Mouse (Mus musculus) lung, postnatal 4 days (tissue): Measurements from ENCODE around the gene Pnpla3.
"Not testable (repeated sequence)": the region's sequence is repeated elsewhere in the genome, so short reads cannot be mapped to it uniquely, and the experiment has no call there.

Experiments used
- DNase-seq, 2 experiments: peaks; one replicate each; pipeline ENCODE4 v3.0.0; 2021

Gene Pnpla3

DNA sequence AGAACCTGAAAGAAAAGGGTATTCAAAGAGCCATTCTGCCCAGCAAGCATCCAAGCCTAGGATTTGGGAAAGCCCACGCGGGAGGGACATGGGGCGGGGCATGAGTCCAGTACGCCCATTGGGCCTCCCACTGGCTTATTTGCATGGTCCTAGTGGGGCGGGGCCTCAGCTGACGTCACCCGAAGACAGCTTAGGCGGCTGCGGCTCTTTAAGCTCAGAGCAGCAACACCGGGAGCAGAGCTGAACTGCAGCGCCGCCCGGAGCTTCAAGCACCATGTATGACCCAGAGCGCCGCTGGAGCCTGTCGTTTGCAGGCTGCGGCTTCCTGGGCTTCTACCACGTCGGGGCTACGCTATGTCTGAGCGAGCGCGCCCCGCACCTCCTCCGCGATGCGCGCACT is at the start of gene Pnpla3:
Pnpla3 (plus strand) TSS at position 238 of the 400 bp plus-strand sequence.
- peak; percentile 93 to 96 for DNase-seq

DNA sequence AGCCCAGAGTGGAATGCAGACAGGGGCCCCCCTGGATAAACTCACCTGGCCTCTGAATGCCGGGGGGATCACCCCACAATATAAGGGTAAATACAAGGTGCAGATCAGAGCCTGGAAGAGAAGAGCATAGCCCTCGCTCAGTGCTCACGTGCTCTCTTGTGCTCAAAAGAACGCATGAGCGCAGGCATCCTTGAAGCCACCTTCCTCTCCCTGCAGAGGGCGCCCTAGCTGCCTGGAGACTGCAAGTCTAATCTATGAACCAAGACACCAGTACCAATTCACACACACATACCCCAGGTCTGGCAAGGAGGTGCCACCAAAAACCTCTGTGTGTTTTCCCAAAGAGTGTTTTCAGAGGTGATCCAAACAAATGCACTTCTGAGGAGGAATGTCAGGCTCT is 47.0 kb upstream of the Pnpla3 start:
- DNase-seq, result no peak

DNA sequence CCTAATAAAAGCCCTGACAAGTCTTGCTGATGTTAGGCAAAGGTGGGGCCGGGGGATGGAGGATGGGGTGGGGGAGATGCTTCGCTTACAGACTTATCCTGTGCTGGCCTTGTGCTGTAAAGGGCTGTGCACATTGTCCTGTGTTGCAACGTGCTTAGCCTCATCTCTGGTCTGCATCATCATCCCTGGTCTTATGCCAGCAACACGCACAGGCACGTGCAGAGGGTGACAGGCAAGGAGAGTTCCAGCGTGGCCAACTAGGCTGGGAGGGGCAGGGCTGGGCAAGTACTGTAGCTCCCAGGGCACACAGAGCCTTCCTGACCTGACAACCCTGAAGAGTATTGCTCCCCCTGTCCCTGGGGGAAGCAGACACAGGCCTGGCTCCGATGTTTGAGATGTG is 46.6 kb upstream of the Pnpla3 start:
- DNase-seq, result no peak

DNA sequence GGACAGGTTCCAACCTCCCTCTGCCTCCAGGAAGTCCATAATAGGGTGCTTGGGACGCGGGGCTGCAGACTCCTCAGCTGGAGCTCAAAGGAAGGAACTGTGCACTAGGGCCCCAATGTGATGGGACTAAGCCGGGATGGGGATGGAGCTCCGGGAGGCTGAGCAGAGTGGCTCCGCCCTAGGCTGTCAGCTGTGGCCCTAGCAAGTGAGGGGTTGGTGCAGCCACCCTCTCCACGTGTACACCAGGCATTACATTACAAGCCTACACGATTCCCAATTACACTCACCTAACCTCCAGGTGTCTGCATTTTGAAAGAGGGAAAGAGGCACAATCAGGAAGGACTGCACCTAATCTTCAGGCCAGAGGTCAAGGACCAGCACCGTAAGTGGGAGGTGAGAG is 44.6 kb upstream of the Pnpla3 start, which contains the start of gene Pnpla5:
Pnpla5 (minus strand) TSS at position 101 of the 400 bp plus-strand sequence.
- no peak for DNase-seq

DNA sequence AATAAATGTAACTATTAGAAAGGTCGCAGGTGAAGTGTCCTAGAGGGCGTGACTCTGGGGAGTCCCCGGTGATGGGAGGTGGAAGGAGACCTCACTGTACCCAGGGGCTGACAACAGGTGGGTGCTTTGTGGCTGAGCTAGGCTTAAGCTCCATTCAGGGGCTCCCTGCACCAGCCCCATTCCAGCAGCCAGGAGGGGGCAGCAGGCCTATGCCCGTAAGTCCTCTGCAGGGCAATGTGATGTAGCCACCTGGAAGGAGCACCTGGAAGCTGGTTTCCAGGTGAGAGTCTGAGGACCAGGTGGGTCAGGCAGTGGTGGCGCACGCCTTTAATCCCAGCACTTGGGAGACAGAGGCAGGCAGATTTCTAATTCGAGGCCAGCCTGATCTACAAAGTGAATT is 43.6 kb upstream of the Pnpla3 start:
- DNase-seq, result no peak

DNA sequence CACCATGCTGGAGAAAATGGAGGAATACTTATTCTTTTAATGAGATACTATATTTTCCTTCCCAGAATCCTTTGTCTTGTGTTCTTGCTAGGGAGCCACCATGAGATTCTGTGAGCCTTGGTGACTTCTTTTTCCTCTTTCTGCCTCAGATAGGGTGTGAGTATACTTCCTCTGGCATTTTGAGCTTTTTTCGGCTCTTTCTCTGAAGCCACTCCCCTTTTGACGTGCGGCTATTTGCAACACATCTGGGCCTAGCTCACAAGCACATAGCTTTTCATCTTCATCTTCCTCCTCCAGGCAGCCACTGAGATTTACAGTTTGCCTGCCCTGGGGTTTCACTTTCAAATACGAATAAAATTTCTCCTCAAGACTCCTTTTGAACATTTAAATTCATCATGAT is 41.2 kb upstream of the Pnpla3 start:
- no peak for DNase-seq

DNA sequence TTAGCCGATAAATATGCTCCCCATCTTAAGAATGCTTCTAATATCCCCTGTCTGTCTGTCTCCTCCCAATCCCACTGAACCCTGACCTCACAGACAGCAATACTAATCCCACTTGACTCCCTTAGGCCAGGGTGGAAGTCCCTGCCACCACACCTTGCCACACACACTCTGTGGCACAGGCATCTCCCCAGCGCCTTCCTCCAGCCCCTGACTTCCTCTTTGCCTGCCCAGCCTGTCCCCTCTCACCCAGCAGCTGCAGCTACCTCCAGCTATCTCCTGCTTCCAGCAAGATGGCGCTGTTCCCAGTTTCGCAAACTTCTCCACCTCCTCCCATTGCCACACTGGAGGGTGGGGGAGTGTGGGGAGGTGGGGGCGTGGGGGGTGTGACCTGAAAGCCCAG is 40.8 kb upstream of the Pnpla3 start:
- DNase-seq, result peak in 1 of 2 experiments; percentile 19

DNA sequence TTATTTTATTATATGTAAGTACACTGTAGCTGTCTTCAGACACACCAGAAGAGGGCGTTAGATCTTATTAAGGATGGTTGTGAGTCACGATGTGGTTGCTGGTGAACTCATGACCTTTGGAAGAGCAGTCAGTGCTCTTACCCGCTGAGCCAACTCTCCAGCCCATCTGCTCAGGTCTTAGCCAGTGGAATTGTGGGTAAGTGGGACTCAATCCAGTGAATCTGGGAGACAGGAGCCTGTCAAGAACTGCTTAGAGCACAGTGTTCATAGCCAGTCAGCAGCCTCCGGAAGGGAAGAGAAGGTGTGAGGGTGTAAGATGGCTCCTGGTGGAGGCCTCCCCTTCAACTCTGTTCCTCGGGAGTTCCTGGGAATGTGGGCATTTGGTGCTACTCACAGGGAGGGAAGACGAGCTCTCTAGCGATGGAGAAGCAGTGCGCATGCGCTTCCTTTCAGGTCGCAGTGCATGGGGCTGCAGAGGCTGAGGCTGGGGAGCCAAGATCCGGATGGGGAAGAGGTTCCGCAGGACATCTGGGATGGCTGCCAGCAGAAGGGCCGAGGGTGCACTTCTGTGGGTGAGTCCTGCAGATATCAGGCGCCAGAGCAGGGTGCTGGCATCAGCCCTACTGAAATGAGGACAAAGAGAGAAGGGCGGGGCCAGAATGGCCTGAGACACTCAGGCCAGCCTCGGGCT is 36.4 kb upstream of the Pnpla3 start:
- DNase-seq, result peak; percentile 59 to 79

DNA sequence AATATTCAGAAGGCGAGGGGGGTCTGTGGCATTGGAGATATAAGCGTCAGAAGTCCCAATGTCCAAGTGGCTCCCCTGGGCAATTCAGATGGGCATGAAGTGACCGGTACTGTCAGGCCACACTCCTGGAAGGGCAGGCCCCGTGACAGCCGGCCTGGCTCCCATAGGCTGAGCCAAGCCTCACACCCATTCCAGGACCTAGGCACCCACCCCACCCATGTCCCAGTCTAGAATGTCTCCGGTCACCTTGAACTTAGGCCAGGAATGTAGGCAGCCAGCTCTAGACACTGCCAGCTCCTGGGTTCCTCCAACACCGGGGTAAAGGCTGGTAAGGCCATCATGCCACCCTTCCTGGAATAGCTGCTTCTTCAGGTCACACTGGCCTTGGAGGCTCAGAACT is 35.7 kb upstream of the Pnpla3 start:
- DNase-seq, result no peak

DNA sequence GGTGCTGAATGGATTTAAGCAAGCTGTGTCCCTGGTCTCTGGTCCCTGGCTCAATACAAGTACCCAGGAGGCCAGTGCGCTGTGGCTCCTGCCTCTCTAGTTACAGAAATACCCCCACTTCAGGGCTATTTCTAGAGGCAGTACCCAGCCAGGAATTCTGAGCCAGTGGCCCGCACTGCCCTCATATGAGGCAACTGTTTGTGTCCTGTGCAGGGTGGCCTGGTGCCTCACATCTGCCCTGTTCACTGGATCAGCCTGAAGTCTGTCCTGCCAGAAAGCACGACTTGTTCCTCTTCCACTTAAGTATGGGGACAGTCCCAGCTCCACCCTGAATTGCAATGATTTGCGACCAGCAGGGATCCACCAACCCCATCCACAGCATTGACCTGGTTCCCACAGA is 34.2 kb upstream of the Pnpla3 start:
- no peak for DNase-seq

DNA sequence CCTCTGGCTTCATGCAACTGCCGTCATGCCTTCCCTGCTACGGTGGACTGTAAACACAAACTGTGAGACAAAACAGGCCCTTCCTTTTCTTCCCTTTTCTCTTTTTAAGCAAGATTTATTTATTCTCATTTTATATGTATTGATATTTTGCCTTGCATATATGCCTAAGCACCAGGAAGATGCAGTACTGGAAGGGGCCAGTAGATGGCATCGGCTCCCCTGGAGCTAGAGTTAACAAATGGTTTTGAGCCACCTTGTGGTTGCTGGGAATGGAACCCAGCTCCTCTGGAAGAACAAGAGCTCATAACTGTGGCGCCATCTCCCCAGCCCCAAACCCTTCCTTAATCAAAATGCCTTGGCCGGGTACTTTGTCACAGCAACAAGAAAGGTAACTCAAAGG is 32.2 kb upstream of the Pnpla3 start:
- DNase-seq, result peak in 1 of 2 experiments; percentile 16

DNA sequence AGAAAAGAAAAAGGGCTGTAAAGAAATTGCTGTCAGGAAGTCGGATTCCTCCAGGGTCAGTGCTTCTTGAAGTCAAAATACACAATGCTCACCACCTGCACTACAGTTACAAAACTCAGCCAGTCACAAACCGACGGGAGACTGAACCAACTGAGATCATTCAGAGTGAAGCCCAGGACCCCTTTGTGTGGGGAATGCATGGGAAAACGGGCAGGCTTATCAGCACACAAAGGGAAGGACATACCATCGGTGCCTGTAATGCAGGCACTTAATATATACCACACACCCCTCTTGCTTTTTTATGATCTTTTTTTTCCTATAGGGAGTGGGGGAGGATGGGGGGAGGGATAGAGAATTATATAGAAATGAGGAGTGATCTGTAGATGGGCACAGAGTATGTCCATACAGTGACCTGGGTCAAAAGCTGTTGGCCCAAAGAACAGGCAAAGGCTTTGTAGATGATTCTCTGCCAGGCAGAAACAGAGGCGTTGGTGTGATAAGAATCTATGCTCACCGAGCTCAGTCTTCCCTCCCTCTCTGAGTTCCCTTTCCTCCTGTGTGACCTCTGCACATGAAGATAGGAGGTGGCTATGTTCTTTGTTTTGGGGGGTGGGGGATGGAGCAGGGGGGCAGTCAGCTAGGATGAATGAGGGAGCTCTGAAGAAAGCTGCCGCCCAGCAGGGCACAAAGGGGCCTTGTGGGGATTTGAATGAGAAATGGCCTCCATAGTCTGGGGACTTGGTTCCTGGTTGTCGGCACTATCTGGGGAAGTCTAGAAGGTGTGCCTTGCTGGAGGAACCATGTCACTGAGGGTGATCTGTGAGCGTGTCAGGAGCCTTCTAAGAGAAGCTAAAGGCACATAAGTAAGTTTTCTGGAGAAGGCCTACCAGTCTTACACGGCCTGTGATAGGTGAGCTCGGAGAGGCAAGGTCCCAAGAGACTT is 30.9 kb upstream of the Pnpla3 start:
- DNase-seq, result no peak

DNA sequence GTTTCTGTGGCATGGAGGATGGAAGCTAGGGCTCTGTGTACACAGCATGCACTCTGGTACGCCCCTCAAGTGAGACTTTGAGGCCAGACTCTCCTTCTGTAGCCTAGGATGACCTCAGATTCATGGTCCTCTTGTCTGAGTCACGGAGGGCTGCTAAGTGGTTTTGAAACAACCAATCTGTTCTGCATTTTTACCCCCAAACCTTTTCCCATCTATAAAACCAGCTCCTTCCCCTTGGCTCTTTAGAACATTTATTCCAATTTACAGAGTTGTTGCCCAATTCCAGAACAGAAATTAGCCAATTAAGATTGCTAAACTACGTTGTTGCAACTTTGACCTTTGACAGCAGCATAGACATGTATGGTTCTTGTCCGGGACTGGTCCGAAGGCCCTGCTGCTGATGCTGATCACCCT is 28.0 kb upstream of the Pnpla3 start:
- no peak for DNase-seq

DNA sequence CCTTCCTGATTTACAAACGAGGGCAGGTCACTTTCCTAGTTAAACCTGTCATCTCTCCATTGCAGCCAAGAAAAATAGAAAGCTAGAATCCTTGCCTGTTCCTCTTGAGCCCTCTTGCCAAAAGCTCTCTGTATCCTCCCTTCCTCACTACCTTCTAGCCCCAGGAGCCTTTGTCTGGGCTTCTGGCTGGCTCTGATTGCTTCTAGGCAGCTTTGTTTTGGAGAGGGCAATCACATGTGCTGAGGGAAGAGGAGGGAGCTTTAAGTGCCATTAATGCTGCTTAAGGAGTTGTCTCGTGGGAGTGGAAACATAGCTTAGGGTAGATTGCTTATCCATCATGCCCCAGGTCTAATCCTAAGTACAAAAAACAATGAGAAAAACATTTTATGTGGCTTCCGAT is 27.5 kb upstream of the Pnpla3 start:
- no peak for DNase-seq

DNA sequence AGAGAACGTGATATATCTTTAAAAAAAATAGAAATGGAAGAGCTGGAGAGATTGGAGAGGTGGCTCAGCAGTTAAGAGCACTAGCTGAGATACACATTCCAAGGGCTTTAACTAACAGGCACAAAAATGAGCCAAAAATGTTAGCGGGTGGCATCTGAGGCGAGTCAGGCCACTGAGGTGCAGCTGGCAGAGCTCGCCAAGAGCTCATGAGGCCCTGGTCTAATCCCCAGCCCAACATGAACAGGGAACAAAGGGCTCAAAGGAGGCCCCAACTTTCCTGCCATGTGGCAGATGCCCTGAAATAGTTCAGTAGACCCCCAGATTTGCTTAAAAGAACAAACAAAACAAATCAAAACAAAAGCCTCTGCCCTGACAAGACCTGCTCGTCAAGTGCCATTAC is 26.7 kb upstream of the Pnpla3 start:
- DNase-seq, result no peak

DNA sequence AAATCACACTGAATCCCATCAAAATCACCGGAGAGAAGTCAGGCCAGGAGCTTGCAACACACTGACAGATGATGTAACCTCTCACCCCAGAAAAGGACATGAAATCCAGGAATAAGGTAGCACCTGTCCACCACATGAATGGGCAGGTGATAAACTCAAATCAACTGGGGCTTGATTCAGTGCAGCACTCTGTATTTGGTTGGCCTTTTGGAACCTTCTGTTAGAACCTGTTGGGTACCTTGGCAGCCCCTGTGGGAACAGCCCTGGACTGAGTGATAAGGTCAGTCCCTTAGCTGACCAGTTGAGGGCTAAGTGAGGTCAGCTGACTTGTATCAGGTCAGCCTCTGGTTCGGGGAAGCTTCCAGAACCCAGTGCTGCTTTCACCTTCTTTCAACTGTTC is 11.5 kb upstream of the Pnpla3 start:
- DNase-seq, result no peak

DNA sequence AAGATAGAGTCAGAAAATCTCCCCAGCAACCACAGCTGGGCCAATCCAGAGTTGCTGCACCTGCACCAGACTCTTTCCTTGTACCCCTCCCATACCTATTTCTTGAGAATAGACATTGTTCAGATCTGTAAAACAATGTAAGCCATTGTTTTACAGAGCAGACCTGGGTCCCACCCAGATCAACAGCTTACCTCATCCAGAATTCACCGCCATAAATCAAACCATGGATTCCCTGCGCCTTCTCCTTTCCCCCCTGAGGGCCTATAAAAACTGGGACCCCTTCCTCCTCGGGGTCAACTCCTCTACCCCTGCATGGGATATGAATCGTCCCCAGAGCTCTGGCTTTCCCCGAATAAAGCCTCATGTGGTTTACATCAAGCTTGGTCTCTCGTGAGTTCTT is 10.1 kb upstream of the Pnpla3 start:
- DNase-seq, result not testable (repeated sequence)

DNA sequence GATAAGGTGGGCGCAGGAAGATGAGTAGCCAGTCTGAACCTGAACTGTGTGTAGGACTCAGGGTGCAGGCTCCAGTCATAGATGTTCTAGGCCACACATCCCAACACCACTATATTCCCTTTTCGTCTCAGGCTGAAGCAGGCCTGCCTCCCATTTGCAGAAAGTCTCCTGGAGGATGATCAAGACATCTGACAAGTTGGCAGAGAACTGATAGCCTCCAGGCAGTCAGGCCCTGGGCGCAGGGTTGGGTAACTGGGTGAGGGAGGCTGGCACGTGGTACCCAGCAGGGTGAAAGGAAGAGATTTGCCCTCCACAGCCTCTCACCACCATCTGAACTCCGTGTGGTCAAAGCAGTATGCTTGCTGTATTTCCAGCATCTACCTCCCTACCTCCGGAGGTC is 5.8 kb upstream of the Pnpla3 start:
- no peak for DNase-seq

DNA sequence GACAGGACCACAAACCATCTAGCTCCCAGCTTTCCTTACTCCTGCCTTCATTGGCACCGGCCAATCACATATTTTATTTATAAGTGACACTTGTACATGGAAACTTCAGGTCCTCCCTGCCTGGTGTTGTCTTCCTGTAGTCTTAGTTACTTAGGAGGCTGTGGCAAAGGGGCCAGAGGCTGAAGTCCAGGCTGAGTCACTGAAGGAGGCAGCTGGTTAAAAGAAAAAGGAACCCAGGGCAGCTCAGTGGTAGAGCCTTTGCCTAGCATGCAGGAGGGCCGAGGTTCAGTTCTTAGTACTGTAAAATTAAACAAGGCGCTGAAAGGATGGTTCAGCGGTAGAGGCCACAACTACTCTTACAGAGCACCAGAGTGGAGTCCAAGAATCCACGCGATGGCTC is 819 bp upstream of the Pnpla3 start:
- DNase-seq, result no peak

DNA sequence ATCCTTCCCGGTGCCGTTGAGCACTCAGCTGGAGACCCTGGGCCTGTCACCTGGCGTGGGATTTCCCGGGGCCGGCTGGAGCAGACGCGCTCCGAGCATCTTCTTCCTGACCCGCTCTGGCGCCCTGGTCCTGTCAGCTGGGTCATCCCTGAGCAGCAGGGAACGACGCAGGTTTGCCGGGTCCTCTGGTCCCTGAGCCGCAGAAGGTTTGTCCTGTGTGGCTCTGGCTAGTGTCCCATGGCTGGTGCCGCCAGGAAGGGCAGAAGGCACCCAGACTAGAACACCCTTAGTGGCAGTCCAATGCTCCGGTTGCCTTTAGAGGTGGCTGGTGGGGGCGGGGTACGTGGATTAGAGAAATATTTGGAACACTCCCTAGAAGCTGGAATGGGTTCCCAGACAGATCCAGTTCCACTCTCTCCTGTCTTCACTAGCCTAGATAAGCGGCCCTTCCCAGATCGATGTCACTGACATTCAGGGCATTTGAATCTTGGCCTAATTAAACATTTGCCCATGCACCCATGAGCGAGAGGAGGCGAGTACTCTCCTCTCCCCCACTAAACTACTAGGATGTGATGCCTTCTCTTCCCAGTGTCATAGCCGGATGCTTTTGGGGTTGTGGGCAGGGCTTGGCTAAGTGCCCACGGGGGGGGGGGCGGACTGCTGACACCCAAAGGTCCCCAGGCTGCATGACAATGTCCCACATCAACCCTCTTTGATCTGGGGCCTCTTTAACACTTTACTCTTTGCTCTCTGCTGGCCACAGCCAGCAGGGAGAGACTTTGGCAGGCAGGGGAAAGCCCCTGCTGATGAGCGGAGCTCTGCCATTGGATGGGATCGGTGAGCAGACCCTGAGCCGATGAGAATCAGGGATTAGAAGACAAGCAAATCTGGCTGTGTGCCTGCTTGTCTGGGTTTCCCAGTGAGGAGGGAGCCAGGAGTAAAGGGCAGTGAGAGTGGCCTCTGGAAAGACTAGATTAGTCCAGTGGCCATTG is 829 bp downstream of the Pnpla3 start:
- DNase-seq, result peak; percentile 35 to 68

DNA sequence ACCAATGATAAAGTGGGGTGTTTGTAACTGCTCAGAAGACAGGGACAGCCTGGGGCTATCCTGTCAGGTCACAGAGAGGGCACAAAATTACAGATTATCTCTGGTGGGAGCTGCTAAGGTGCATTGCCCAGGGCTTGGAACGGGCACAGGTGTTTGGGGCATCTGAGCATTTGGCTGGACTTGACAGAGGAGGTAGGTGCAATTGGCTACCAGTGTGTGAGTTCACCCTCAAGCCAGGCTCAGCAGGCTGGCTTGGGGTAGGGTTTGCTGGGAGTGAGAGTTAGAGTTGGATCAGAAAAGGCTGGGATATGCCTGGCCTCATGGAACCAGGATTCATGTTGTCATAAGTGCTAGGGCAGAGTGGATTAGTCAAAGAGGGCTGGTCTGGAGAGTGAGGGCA is 1.9 kb downstream of the Pnpla3 start:
- no peak for DNase-seq

DNA sequence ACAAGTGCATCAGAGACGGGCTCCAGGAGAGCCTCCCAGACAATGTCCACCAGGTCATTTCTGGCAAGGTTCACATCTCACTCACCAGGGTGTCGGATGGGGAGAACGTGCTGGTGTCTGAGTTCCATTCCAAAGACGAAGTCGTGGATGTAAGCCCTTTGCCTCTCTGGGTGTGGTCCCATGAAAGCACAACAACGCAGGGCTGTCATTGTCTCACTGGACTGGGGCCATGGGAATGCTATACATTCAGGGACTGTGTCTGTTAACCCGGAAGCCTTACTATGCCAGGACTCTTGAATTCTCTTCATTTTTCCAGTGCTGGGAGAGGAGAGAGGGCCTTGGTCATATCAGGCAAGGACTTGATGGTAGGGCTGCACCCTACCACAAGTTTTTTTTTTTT is 3.5 kb downstream of the Pnpla3 start:
- DNase-seq, result no peak

DNA sequence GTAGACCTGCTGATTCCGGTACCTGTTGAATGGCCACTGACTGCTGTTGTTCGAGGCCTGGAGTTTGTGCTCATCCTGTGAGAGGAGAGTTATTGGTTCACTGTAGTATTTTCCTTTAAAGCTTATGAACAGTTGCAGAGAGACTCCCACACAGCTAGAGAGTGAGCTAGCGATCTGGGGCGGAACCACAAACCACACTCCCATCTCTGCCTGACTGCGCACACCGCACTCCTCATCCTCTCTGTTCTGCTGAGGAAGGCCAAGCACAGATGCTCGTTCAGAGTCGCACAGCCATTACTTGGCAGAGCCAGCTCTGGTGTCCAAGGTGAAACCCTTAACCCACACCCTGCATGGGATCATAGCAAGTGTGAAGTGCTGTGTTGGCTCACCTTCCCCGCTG is 11.1 kb downstream of the Pnpla3 start:
- no peak for DNase-seq
